Comparison of ENCODE assay signal across 9 mouse cellular contexts in the genomic region with DNA sequence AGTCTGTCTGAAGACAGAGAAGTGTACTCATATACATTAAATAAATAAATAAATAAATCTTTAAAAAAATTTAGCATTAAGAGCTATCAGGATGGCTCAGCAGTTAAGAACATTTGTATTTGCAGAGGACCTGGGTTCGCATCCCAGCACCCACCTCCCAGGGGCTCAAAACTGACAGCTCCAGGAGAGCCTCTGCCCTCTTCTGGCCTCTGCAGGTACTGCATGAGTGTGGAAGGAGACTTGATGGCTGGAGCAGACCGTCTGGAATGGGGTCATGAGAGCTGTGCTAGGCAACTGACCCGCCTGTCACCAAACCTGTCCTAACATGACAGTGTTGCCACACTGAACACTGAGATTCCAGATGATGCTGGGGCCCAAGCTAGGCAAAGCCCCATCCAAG.
DNase-seq lines count a peak whose midpoint lies in the region; ATAC-seq and TF ChIP-seq lines count a peak whose summit lies in the region.
"Had no signal": no experiment of that assay in that cellular context is flagged by ENCODE, and none has a peak within 500 bp of the region (broad histone marks: within the 10 kb centered on the region; RNA-seq: fewer than 3 reads in every experiment).

No protein-coding gene starts in this region.

- peak; percentile 34 for DNase-seq in heart, postnatal 4 days
- DNase-seq in thymus, adult 2 months = peak; percentile 37
- no peak for DNase-seq in thymus, postnatal 0 days (ENCODE audit: low spot score)
- DNase-seq in liver, embryonic 14.5 days (ENCODE audit: low read depth in 3 of 3, low spot score in 3 of 3) = no peak
- peak; percentile 69 for DNase-seq in thymus, postnatal 4 days
- DNase-seq in right cerebral cortex, postnatal 36 days (ENCODE audit: low spot score in 2 of 2) = no peak
- no peak for DNase-seq in cerebellum, adult 8-10 months

- no peaks in the 10 kb centered on the region for H3K36me3 ChIP-seq in heart, embryonic 11.5 days (ENCODE audit: control insufficient read depth, insufficient read depth, low read length)
- H3K36me3 ChIP-seq in thymus, adult 2 months (ENCODE audit: control insufficient read depth, insufficient read depth, low read length) = no peaks in the 10 kb centered on the region
- no peaks in the 10 kb centered on the region for H3K36me3 ChIP-seq in liver, embryonic 14.5 days (replicated peaks; ENCODE audit: control insufficient read depth, insufficient read depth, low read depth)
- H3K36me3 ChIP-seq: heart, embryonic 15.5 days had no signal

- H3K27ac ChIP-seq in heart, embryonic 11.5 days (ENCODE audit: low read depth, low read length) = no peak overlapping the region
- no peak overlapping the region for H3K27ac ChIP-seq in thymus, adult 2 months (ENCODE audit: control insufficient read depth, insufficient read depth, low read length)
- H3K27ac ChIP-seq in liver, embryonic 14.5 days = no peak overlapping the region
- H3K27ac ChIP-seq: heart, embryonic 15.5 days had no signal

- TF ChIP-seq CTCF in thymus, adult 2 months (IDR thresholded peaks at IDR 0.05; ENCODE audit: borderline replicate concordance, control insufficient read depth, extremely low read depth, insufficient read depth, low read length, poor library complexity) = no peak
- peak; percentile 62 for TF ChIP-seq CTCF in liver, embryonic 14.5 days (IDR thresholded peaks at IDR 0.05; ENCODE audit: low read depth)

- H3K27me3 ChIP-seq in heart, embryonic 11.5 days (ENCODE audit: control insufficient read depth, insufficient read depth, low read length) = no peaks in the 10 kb centered on the region
- H3K27me3 ChIP-seq in thymus, adult 2 months (ENCODE audit: control insufficient read depth, insufficient read depth, low read length) = no peaks in the 10 kb centered on the region
- H3K27me3 ChIP-seq in liver, embryonic 14.5 days (ENCODE audit: control insufficient read depth, insufficient read depth, low read length) = no peaks in the 10 kb centered on the region
- H3K27me3 ChIP-seq: heart, embryonic 15.5 days had no signal

- no peaks in the 10 kb centered on the region for H3K9me3 ChIP-seq in heart, embryonic 11.5 days (replicated peaks; ENCODE audit: control insufficient read depth, low read length)
- no peaks in the 10 kb centered on the region for H3K9me3 ChIP-seq in liver, embryonic 14.5 days (ENCODE audit: control insufficient read depth, low read length)
- H3K9me3 ChIP-seq: heart, embryonic 15.5 days had no signal

- H3K9ac ChIP-seq in heart, embryonic 11.5 days (ENCODE audit: low read depth, low read length) = no peak overlapping the region
- no peak overlapping the region for H3K9ac ChIP-seq in liver, embryonic 14.5 days (replicated peaks)
- H3K9ac ChIP-seq: heart, embryonic 15.5 days had no signal

- no peaks in the 10 kb centered on the region for H3K4me1 ChIP-seq in heart, embryonic 11.5 days (ENCODE audit: control insufficient read depth, insufficient read depth, low read length)
- H3K4me1 ChIP-seq in thymus, adult 2 months (replicated peaks; ENCODE audit: control insufficient read depth, insufficient read depth, low read length) = no peaks in the 10 kb centered on the region
- H3K4me1 ChIP-seq in liver, embryonic 14.5 days (replicated peaks; ENCODE audit: control insufficient read depth in 2 of 2, insufficient read depth in 2 of 2, low read length in 1 of 2) = no peaks in the 10 kb centered on the region
- H3K4me1 ChIP-seq: heart, embryonic 15.5 days had no signal

- H3K4me2 ChIP-seq in heart, embryonic 11.5 days = no peak overlapping the region
- H3K4me2 ChIP-seq in liver, embryonic 14.5 days (ENCODE audit: low read depth) = no peak overlapping the region
- H3K4me2 ChIP-seq: heart, embryonic 15.5 days had no signal

- H3K4me3 ChIP-seq in heart, embryonic 11.5 days (ENCODE audit: low read depth, low read length) = no peak overlapping the region
- H3K4me3 ChIP-seq in thymus, adult 2 months (ENCODE audit: control insufficient read depth, insufficient read depth, low read length) = no peak overlapping the region
- no peak overlapping the region for H3K4me3 ChIP-seq in liver, embryonic 14.5 days (ENCODE audit: insufficient read depth in 1 of 2, low read depth in 2 of 2, low read length in 2 of 2)
- H3K4me3 ChIP-seq: heart, embryonic 15.5 days had no signal

- no peak for ATAC-seq in heart, embryonic 11.5 days (replicated peaks; ENCODE audit: insufficient number of reproducible peaks, low FRiP score, low TSS enrichment)
- ATAC-seq in liver, embryonic 14.5 days (ENCODE audit: insufficient read depth) = no peak

- no peak for TF ChIP-seq POLR2A in thymus, adult 2 months (IDR thresholded peaks at IDR 0.05; ENCODE audit: control insufficient read depth, extremely low read depth, insufficient read depth, low read length, poor library complexity)

- WGBS in heart, embryonic 11.5 days (ENCODE audit: insufficient replicate concordance) = 67% methylated on average over 3 of the region's 3 CpGs
- WGBS in thymus, adult 2 months = 79% methylated on average over 3 of the region's 3 CpGs
- 50% methylated on average over 3 of the region's 3 CpGs for WGBS in liver, embryonic 14.5 days (ENCODE audit: insufficient replicate concordance)

- no peak for TF ChIP-seq EP300 in liver, embryonic 14.5 days (IDR thresholded peaks at IDR 0.05; ENCODE audit: low read depth)

Comparison
In these comparisons a context has a peak if more than half of its experiments do, and no peak if none do; other contexts are left out.
1. DNase-seq: peak in heart, postnatal 4 days (single experiment), thymus, adult 2 months (single experiment) and thymus, postnatal 4 days (single experiment); none in thymus, postnatal 0 days (single experiment), liver, embryonic 14.5 days (0 of 3), right cerebral cortex, postnatal 36 days (0 of 2) and cerebellum, adult 8-10 months (single experiment).